Mouse (Mus musculus) CD4-positive, CD25-positive, alpha-beta regulatory T cell, adult 4 months (primary cell): ENCODE results near the gene Morn2. TPM values are rescaled to one million over a fixed set of nuclear protein-coding genes. Genes with fewer than 3 reads are reported as not detected.
"Not testable (repeated sequence)": the region's sequence is repeated elsewhere in the genome, so short reads cannot be mapped to it uniquely, and the experiment has no call there.

Source experiments
- ATAC-seq: one replicate; pipeline ENCODE4 v1.8.0; 2017
- polyA plus RNA-seq, 2 experiments: library from polyadenylated mRNA; unstranded; fragments of 100-300 nt; shearing (Covaris generic); gene quantifications; one replicate each; pipeline ENCODE4 v1.2.1; 2017

Gene Morn2
- polyA plus RNA-seq, result 1 to 10 TPM; 2.4 to 3.2 TPM

DNA sequence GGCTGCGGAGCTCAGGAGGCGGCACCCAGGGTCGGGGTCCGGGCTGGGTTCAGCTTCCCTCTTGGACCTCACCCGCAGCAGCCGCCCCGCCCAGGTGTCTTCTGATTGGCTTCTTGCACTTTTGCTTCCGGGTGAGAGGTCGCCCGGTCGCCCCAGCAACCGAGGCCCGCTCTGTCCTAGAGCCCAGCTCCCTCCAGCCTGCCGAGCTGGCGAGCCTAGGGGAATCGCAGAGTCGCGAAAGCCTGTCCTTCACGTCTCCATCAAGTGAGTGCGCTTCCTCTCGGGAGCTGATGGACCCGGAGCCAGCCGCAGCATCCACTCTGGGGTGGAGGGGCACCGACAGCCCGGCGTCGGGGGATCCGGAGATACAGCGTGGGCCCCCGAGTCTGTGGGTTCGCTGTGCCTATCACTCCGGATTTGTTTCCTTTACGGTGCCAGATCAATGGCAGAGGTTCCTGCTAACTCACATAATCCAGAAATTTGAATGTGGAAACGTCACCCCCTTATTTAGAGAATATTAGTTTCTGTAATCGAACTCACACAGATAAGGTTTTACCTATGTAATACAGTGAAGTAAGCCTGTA, at the start of gene Morn2, which contains the start of gene Dhx57:
Gene Morn2 (plus strand): TSS at position 130 of the 584 bp plus-strand sequence.
Gene Dhx57 (minus strand): TSS at position 403 of the 584 bp plus-strand sequence.
- peak; percentile 91 for ATAC-seq

DNA sequence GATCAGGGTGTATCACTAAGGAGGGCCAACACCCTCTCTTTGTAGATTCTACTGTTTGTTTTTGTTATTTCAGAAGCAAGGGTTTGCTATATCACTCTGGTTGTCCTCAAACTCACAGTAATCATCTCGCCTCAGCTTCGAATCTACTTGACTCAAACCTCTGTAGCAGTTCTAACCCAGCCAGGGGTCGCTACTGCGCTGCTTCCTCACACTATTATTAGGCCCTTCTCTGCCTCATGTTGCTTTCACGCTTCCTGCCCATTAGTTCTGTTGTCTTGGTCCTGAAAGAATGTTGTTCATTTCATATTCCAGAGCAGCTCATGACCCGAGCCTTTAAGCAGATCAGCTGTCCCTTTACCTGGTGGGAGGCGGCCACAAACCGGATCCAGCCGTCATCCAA, 48.4 kb upstream of the Morn2 start:
- ATAC-seq, result no peak

DNA sequence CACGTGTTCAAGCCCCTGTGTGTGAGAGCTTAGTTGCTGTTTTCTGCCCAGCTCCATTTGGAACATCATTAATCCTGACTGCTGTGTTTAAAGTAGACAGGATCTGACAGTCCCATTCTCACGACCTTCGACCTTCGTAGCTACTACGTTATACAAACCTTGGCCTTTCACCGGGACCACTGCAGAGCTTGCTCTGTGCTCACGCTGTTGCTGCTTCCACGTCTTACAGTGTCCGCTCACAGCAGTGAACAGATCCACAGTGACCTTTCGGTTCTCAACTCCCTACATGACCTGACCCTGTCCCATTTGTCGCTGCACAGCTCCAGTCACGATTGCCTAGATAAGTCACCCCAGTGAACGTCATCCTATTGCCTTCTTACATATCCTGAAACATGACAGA, 46.9 kb upstream of the Morn2 start:
- ATAC-seq, result no peak

DNA sequence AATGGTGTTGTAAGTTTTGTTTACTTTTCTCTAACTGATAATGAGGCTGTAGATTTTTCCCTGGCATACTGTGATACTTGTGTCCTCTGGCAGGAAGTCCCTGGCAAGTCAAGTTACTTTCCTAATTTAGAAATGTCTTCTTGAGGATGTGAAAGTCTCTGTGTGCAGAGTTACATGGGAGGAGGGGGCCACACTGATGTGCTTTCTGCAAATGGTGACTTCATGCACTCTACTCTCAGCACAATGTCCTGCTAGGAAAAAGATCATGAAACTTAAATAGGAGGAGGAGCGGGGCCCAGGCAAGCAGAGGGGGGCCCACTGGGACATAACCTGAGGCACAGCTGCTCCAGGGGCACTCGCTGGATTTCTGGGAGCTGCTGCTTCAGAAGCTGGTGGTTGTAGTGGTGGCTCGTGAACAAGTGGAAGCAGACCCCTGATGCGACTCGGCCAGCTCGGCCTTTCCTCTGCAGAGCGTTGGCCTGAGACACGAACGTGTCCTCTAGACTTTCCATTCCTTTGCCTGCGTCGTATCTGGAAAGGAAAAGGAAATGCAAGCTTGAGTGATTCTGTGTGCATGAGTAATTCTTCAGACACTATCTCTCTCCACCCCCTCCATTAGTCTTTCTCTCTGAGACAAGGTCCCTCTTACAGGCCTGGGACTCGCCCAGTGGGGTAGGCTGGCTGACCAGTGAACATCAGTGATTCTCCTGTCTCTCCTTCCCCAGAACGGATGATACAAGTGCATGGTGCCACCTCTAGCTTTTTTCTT, 37.1 kb upstream of the Morn2 start:
- no peak for ATAC-seq

DNA sequence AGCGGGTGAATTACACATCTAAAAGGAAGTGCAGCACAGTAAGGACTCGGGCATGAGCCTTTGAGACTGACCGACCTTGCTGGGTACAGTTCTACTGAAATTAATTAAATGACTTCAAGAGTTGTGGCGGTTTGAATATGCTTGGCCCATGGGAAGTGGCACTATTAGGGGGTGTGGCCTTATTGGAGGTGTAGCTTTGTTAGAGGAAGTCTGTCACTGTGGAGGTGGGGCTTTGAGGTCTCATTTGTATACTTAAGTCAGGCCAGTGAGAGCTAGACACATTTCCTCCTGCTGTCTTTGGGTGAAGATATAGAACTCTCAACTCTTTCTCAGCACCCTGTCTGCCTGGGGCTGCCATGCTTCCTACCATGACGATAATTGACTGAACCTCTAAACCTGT, 35.6 kb upstream of the Morn2 start:
- ATAC-seq, result no peak

DNA sequence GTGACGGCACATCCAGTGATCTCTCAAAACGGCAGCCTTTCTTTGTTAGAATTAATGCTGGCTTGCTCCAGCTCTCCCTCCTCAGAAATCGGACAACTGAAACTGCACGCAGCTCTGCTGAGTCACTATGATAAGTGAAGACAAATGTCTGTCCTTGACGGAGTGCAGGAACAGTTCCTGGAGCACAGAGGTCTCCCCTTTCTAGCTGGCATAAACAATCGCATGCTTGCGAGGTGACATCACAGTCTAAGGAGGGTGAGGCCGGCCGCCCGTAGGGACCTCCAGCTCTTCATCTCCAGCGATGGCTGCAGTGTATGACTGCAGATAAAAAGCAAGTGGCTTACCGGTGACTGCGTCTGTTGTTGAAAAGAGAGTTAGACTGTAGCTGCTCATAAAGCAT, 34.8 kb upstream of the Morn2 start:
- no peak for ATAC-seq

DNA sequence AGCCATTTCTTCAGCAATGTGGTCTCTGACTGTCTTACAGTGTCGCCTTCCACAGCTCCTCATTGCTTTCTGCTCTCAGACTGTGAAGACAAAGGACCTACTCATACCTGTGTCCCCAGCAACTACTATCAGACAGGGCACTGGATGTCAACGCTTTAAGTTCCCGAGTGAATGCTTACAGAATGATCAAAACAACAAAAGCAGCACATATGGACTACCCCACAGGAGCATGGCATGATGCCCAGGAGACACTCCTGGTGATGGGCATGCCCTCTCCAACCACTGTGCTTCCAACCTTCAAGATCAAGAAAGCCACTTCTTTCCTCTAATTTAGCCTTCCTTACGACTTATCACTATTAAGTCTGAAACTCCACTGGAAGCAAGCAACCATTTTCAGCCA, 22.9 kb upstream of the Morn2 start:
- no peak for ATAC-seq

DNA sequence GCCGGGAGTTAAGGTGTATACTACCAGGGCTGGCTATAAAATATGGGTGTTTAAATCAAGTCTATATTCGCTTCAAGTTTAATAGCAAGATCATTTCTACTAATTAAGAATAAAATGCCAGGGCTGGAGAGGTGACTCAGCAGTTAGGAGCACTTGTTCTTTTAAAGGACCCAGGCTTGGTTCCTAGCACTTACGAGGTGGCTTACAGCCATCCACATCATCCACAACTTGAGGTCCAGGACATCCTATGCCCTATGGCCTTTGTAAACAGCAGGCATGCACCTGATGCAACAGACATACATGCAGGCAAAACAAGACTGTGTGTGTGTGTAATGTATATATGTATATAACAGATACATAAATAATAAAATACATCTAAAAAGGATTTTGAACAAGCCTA, 21.9 kb upstream of the Morn2 start:
- ATAC-seq, result no peak

DNA sequence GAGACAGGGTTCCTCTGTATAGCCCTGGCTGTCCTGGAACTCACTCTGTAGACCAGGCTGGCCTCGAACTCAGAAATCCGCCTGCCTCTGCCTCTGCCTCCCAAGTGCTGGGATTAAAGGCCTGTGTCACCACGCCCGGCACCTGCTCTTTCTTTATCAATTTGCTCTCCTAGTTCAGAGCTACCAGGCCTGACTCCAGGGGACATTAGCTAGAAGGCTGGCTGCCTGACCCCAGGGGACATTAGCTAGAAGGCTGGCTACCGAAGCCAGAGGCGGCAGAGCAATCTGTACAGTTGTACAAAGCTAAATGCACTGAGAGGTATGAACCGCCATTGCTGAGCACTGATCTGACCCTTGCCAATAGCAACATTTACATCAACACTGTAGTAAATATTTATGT, 19.4 kb upstream of the Morn2 start:
- not testable (repeated sequence) for ATAC-seq

DNA sequence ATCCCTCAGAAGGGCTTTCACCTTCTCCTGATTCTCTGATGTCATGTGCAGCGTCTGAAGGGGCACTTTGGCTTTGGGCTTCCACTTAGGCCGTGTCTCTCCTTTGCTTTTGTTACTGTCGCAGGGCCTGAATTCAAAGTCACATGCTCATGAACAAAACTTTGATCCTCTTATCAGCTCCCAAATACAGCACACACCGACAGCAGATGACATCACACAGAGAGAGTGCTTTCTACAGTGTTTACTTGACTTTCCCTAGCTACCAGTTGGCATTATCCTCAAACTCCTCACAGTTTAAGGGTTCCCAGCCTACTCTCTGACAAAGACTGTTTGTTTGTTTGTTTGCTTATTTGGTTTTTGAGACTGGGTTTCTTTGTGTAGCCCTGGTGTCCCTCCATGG, 11.7 kb upstream of the Morn2 start:
- no peak for ATAC-seq

DNA sequence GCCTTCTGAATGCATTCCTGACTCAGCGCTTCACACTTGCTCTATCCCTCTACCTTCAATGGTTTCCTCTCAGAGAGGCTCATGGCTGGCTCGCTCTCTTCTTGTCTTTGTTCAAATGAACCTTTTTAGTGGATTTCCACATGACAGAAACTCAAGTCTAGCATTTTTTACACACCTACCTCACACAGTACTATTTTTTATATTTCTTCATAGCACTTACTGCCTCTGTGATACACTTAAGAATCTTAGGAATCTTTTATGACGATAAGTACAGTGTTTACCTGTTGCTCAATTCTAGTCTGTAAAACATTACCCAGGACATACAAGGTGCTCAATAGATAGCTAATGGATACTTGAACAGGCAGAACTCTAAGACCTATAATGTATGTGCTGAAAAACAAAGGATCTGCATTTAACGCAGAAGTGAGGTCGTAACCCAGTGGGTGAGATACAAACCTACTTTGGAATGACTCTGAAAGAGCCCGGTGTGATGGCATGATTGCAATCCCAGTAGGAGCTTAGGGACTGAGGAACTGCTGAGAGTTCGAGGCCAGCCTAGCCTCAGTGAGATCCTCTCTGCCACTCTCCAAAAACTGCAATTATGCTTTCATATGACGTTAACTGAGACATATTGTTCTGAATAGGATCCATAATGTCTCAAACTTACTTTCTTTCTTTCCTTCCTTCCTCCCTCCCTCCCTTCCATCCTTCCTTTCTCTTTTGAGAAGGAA, 10.5 kb upstream of the Morn2 start:
- ATAC-seq, result no peak

DNA sequence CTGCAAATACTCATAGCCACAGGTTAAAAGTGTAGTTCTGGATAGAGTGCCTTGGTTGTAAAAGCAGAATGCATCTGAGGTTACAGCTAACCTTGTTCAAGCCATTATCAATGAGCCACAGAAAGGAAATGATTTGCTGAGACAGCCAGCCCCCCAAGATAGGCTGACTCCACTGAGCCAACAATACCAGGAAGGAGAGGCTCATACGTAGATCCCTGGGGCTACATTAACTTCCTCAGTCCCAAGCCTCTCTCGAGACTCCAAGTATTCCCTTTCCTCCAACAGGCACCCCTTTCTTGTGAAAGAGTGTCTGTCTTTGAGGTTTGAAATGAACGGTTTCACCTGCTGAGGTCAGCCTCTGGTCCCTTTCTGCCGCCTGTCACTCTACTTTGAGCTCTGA, 5.6 kb upstream of the Morn2 start:
- no peak for ATAC-seq

DNA sequence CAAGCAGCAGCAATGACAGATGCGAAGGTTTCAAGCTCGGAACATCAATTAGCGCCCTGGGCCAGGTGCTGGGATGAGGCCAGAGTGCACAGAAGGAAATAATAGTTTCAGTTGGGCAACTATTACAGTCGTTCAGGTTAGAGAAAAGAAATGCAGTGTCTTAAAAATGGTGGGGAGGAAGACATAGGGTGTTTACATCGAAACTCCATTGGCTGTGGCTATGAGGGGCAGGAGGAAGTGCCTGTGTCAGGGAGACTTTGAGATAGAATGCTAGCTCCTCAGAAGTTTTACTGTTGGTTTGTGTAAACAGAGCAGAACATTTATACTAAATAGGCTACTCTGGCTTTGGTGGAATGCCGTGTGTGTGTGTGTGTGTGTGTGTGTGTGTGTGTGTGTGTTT, 2.0 kb upstream of the Morn2 start:
- ATAC-seq, result no peak

DNA sequence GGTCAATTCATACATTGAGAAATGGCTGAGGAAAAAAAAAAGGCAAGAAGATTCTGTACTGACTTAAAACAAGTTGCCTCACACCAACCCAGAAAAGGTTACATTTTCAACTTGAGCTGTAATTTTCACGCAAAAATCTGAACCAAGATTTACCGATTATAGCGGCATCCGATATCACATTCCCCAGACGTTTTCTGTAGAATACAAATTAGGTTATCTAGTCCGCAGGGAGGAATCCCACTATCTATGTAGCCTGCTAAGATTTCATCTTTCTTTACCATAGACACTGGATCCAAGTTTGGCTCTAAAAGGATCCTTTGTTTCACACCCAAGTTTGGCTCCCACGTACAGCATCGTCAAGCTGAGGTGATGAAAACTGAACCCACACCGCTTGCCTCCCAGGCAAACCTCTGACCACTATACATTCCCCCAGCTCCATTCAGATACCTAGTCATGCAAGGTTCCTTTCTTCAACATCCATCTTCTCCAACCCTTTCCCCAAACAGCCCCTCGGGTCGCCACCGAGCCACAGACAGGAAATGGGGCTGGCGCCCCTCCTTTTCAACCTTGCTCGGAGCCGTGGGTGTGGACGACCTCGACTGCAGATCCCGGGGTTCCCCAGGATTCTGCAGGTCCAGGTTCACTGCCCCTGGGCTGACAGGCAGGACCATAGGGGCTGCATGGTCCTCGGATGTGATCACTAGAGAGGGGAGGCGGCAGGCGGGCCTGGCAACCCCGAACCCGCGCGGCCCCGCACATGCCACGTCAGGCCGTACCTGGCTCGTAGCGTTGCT, 526 bp upstream of the Morn2 start:
- ATAC-seq, result peak; percentile 63

DNA sequence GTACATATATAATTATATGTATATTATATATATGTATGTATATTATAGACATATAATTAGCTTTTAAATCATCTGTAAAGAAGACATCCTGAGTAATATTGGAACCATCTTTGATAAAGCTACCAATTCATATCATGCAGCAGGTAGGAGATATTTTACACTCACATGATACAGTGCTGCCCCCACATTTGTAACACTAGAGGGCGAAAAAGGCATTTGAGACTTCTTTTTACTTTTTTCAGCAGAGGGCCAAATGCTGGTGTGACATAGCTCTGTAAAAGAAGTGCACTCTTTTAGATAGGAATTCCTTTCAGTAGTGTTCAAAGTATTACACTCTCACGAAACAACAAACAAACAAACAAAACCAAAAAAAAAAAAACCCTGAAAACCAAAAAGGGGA, 1.1 kb downstream of the Morn2 start:
- ATAC-seq, result peak; percentile 28

DNA sequence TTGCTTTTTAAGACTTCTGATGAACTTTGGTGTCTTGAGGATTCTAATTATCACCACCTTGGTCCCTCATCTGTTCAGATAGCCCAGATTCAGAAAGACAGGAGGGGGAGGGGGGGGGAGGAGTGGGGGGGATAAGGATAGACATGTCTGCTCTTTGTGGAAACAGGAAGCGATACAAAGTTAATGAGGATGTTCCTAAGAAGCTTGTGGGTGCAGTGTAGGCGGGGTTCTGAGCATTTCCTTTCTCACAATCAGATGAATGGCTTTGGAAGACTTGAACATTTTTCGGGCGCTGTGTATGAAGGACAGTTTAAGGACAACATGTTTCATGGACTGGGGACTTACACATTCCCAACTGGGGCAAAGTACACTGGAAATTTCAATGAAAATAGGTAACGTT, 5.3 kb downstream of the Morn2 start:
- no peak for ATAC-seq

DNA sequence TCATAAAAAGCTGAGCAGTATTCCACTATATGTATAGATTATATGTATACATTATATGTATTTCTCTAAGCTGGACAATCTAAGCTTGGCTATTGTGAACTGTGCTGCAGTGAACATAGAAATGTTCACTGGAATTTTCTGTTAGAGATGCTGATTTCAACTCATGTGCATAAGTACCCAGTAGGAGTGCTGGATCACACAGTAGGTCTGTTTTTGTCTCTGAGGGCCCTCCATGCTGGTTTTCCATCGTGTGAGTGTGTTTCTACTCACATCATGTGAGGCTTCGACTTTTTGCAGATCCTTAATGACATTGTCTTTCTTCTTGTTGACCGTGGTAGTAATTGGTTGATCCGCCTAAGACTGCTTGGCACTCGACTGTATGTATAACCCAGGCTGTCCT, 8.8 kb downstream of the Morn2 start:
- ATAC-seq, result no peak

DNA sequence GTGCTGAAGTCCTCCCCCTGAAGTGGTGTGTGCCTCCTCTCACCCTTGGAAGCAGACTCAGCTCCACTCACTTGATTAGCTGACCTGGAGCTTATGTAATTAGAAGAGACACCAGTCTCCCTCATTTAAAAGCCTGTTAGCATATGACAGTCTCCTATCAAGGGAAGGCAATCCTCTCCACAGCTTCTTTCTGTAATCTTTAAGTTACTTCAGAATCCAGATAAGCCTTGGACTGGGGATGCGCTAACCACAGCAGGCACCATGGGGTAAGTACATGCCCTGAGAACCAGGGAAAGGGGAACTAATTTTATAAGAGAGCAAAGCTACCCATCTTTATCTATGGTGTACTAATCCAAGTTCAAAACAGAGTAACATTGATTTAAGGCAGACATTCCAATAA, 17.2 kb downstream of the Morn2 start, which contains the start of gene Arhgef33:
Gene Arhgef33 (plus strand): TSS at position 157 of the 400 bp plus-strand sequence.
- no peak for ATAC-seq

DNA sequence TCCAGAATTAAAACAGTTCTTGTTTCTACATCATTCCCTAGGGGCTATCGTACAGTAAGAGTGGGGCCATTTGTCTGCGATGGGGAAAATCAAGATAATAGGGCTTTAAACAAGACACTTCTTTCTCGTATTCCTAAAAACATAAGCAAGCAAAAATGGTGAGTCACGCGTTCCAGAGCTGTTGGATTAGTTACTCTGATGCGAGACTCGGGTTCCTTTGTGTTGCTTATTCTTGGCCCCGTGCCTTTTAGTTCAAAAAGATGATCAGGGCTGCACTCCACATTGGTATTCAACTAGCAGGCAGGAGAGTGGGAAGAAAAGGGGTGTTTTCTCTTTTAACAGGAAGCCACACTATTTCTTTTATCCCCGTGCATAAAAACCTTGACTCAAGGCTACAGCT, 21.8 kb downstream of the Morn2 start:
- no peak for ATAC-seq

DNA sequence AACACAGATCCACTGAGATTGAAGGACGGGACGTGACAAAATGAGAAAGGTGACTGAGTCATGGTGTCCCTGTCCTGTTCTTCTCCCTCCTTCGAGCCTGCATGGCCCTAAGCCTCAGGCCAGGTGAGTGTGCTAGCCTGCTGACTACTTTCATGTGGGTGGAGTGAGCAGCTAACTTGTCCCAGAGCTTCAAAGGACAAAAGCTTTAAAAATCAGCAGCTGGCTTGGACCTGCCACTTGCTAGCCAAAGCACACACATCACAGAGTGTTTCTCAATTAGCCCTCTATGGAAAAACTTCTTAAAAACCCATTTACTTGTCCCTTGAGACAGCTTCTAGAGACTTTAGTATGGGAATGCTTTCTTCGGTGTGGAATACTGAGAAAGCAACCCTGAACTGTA, 22.4 kb downstream of the Morn2 start:
- no peak for ATAC-seq

DNA sequence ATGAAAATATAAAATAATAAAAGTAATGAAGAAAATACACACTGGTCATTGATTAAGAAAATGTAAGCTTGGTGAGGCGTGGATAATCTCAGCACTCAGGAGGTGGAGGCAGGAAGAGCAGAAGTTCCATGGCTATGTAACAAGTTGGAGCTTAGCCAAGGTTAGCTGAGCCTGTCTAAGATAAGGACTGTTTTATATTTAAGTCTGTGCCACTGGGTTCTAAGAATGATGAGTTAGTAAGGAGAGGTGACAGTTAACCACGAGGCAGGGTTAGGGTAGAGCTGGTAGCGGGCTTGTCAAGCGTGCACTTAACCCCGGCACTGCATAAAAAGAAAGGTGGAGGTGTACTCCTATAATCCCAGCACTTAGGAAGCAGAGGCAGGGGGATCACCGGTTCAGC, 32.2 kb downstream of the Morn2 start:
- no peak for ATAC-seq

DNA sequence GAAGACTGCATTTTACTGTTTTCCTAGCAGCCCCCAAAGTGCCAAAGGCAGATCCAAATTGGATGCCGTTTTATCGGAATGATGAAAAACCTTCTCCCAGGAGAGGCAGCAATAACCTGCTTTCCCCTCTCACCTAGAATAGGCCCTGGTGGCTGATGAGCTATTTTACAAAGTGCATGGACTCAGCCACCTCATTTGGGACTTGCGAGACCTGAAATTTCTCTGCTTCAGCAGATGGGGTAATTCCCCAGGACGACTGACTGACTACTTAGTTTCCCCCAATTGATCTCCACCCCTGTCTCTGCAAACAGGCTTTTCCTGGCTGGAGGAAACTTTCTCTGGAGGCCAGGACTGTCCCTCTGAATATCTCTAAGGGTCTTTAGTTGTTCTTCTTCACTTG, 33.0 kb downstream of the Morn2 start:
- peak; percentile 19 for ATAC-seq

DNA sequence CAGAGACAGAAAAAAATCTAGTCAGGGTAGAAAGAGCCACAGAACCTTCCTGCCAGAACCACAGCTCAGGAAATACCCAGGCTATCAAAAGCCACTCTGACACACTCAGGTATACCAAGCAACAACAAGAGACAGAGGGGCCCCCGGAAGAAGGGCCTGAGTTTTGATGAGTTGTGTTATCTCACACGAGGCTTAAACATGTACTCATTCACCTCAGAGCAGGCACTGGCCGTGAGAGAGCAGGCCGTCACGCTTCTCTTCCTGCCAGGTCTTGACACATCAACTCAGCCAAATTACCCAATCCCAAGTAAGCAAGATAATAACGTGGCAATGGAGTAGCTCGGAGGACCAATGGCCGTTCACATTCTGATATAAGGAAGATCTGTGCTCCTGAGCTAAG, 33.7 kb downstream of the Morn2 start:
- ATAC-seq, result peak; percentile 95
